Mouse (Mus musculus): ENCODE data around the gene Tap1.
"Not testable (repeated sequence)": the region's sequence is repeated elsewhere in the genome, so short reads cannot be mapped to it uniquely, and the experiment has no call there.

Tap1 gene

GRCm38 (mm10) chr17:34232021-34232420 lies 44.7 kb downstream of the Tap1 start:
- not testable (repeated sequence) for DNase-seq (ENCODE audit: low read depth, low spot score)

- no peak for DNase-seq (ENCODE audit: low read depth, low spot score)
Measured at GRCm38 (mm10) chr17:34234926-34235325, 47.6 kb downstream of the Tap1 start.

GRCm38 (mm10) chr17:34236691-34237090 lies 49.3 kb downstream of the Tap1 start:
- no peak for DNase-seq (ENCODE audit: low read depth, low spot score)

GRCm38 (mm10) chr17:34237741-34238140 lies 50.4 kb downstream of the Tap1 start:
- no peak for DNase-seq (ENCODE audit: low read depth, low spot score)

- DNase-seq (ENCODE audit: low read depth, low spot score), result no peak
Measured at GRCm38 (mm10) chr17:34238706-34239105, 51.4 kb downstream of the Tap1 start, which contains the start of gene H2-Ob. H2-Ob (plus strand) TSS chr17:34238903.

- DNase-seq (ENCODE audit: low read depth, low spot score), result no peak
Measured at GRCm38 (mm10) chr17:34239601-34240041, 52.3 kb downstream of the Tap1 start.

- DNase-seq (ENCODE audit: low read depth, low spot score), result no peak
Measured at GRCm38 (mm10) chr17:34240366-34240765, 53.0 kb downstream of the Tap1 start.

GRCm38 (mm10) chr17:34240916-34241315 lies 53.6 kb downstream of the Tap1 start:
- DNase-seq (ENCODE audit: low read depth, low spot score), result no peak

- no peak for DNase-seq (ENCODE audit: low read depth, low spot score)
Measured at GRCm38 (mm10) chr17:34244656-34245055, 57.3 kb downstream of the Tap1 start.
